Mouse (Mus musculus) spleen, adult 18-20 months (tissue): ENCODE data around the gene Hist1h4j.

ENCODE experiments used
- DNase-seq, 2 experiments: peaks; one replicate each; pipeline ENCODE4 v3.0.0; 2022; ENCODE audit warnings: mixed read lengths in 2 of 2

Gene Hist1h4j

DNA sequence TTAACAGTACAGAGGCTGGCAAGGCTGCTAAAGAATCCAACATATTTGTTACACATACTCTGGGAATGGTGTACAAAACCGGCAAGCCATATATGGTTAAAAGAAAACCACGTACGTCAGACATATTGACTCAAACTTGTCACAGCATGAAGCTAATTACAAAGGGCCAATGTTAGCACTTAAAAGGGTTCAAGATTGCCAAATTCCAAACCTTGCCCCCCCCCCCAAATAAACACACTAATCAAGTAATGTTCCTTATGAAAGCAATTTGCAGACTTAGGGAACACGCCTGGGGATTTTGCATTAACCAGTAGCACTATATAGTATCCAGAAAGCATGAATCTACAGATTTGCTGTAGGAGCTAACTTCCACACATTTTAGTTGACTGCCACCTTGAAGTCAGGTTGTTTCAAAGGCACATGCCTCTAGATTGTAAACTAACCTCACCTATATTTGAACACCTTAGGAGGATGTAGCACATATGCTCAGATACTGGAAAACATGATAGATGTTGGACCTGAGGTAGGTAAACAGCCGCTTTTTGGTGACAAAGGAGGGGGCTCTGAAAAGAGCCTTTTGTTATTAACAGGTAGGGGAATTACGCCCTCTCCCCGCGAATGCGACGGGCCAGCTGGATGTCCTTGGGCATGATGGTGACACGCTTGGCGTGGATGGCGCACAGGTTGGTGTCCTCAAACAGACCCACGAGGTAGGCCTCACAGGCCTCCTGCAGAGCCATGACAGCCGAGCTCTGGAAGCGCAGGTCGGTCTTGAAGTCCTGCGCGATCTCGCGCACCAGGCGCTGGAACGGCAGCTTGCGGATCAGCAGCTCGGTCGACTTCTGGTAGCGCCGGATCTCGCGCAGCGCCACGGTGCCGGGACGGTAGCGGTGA lies 47.7 kb downstream of the Hist1h4j start:
- peak; percentile 17 to 22 for DNase-seq

DNA sequence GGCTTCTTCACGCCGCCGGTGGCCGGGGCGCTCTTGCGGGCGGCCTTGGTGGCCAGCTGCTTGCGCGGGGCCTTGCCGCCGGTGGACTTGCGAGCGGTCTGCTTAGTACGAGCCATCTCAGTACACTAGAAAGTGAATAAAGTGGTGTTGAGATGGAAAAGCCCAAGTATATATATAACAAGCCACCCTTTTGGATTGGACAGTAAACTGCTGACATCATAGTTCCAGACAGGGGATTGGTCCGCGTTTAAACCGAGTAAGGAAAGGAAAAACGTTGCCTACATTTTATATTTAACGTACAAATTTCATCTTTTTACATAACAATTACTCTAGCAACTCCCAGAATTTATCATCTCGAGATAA lies 48.4 kb downstream of the Hist1h4j start, which contains the start of gene Hist1h3i:
Gene Hist1h3i (minus strand): TSS at position 116 of the 363 bp plus-strand sequence.
- peak; percentile 24 to 38 for DNase-seq

DNA sequence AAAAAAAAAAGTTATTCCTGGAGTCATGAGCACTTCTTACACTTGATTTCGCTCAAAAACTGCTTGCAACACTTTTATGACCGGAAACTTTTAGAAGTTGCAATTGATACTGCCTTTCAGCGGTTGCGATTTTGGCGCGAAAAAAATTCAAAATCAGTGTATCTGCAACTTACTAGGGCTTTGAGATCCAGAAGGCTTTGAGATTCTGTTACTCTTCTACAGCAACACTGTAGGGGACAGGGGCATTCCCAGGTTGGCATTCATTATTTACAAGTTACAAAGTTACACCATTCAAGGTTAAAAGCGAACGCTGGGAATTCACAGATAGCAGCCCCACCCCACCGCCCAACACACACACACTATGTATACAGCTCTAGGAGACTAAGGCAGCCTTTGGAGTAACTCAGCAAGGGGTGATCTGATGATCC lies 48.9 kb downstream of the Hist1h4j start:
- no peak for DNase-seq

DNA sequence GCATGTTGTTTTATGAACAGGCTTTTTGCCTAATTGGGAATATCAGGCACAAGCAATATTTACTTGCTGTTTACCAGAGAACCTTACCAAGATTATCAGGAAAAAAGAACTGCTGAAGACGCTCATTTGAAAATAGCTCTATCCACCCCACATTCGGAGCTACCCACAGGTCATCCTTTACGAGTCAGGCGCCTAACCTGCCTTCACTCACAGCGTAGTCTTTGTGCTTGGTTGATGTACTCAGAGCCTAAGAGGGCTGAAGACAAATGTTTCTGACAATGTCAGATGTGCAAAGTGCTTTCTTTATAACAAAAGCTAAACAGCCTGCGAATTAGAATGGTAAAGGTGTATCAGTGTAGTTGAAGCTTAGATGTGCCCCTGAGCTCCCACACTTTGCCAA lies 49.4 kb downstream of the Hist1h4j start:
- no peak for DNase-seq
